Mouse (Mus musculus) limb, embryonic 14.5 days (tissue): ENCODE results near the gene Snapc5. TPM values are rescaled to one million over a fixed set of nuclear protein-coding genes. Genes with fewer than 3 reads are reported as not detected.
"Not testable (repeated sequence)": the region's sequence is repeated elsewhere in the genome, so short reads cannot be mapped to it uniquely, and the experiment has no call there.

Experiments used
- ATAC-seq: fragments of 200-750 bp; cut with Nextera tagmentation; 2 replicates; pipeline ENCODE4 v1.8.0; 2017; ENCODE audit warnings: low read depth, moderate number of reproducible peaks, moderate TSS enrichment; ENCODE audit not compliant: low FRiP score
- DNase-seq: peaks from one replicate; pipeline ENCODE4 v3.0.0-alpha.2; 2015; ENCODE audit warnings: low spot score
- H3K27ac ChIP-seq: fragments of 300-500 bp; sonication (generic); replicated peaks from 2 replicates; pipeline ENCODE4 v1.5.1; 2014; ENCODE audit warnings: low read depth, mild to moderate bottlenecking, low read length, moderate library complexity, mixed read lengths
- H3K27me3 ChIP-seq: fragments of 300-500 bp; sonication (generic); 2 replicates; pipeline ENCODE4 v1.6.1; 2014; ENCODE audit warnings: low read length, mixed read lengths; ENCODE audit not compliant: control insufficient read depth, insufficient read depth
- H3K36me3 ChIP-seq: fragments of 300-500 bp; sonication (generic); 2 replicates; pipeline ENCODE4 v1.6.1; 2014; ENCODE audit warnings: mild to moderate bottlenecking, low read length, moderate library complexity, mixed read lengths; ENCODE audit not compliant: control insufficient read depth, insufficient read depth
- H3K4me1 ChIP-seq: fragments of 300-500 bp; sonication (generic); 2 replicates; pipeline ENCODE4 v1.6.1; 2014; ENCODE audit warnings: antibody characterized with exemption, low read length, mixed read lengths; ENCODE audit not compliant: control insufficient read depth, insufficient read depth
- H3K4me2 ChIP-seq: fragments of 300-500 bp; sonication (generic); replicated peaks from 2 replicates; pipeline ENCODE4 v1.6.1; 2014; ENCODE audit warnings: low read depth, mild to moderate bottlenecking, low read length, moderate library complexity; ENCODE audit not compliant: severe bottlenecking
- H3K4me3 ChIP-seq: fragments of 300-500 bp; sonication (generic); replicated peaks from 2 replicates; pipeline ENCODE4 v1.5.1; 2014; ENCODE audit warnings: low read length
- H3K9ac ChIP-seq: fragments of 300-500 bp; sonication (generic); 2 replicates; pipeline ENCODE4 v1.6.1; 2014; ENCODE audit warnings: mild to moderate bottlenecking, low read depth, low read length, moderate library complexity; ENCODE audit not compliant: severe bottlenecking
- H3K9me3 ChIP-seq: fragments of 300-500 bp; sonication (generic); 2 replicates; pipeline ENCODE4 v1.6.1; 2016; ENCODE audit warnings: low read length; ENCODE audit not compliant: control insufficient read depth
- POLR2A ChIP-seq: fragments of 200-500 bp; IDR thresholded peaks from 2 replicates; pipeline ENCODE4 v1.8.0; 2012; ENCODE audit warnings: inconsistent platforms, mild to moderate bottlenecking, moderate library complexity, borderline replicate concordance; ENCODE audit not compliant: insufficient read depth, insufficient read length; ENCODE audit errors: extremely low read depth
- WGBS: fragments of 180-500 bp; shearing (Covaris S2); extraction: QIAGEN DNeasy Blood & Tissue Kit; methylation state at CpG from one replicate; pipeline ENCODE4 v1.1.7; 2014; 5-methylcytosine and 5-hydroxymethylcytosine counted together
- polyA plus RNA-seq, 2 experiments: library from polyadenylated mRNA; depleted of rRNA in 1 of 2; stranded (reverse) in 1 of 2; unstranded in 1 of 2; fragments of >200 nt; fragmentation: Nextera tagmentation in 1 of 2; extraction: Ambion mirVana in 1 of 2; gene quantifications; 2 replicates each; pipeline versions ENCODE4 v1.2.1 to v1.2.3; 2012 to 2014

Gene Snapc5
- polyA plus RNA-seq, 2 experiments, result 16.8 to 19.1 TPM

DNA sequence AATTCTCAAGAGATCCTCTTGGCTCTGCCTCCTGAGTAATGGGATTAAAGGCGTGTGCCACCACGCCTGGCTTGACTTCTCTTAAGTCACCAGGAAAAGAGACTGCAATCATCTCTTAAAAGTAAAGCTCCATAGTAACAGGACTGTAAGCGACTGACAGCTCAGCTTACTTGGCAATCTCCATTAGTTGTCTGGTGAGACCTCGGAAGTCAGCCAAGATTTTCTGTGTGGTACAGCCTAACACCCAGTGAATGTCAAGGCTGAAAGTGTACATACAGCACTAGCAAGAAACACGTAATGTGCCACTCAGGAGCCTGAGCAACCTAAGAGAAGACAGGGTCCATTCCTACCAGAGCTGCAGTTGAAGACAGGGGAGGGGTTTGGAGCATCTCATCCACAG, 18.6 kb upstream of the Snapc5 start:
- DNase-seq (no peak), ATAC-seq (no peak)
- H3K27ac ChIP-seq, result no peak overlapping the region
- WGBS, result 93% methylated on average over 5 of the region's 5 CpGs
- H3K9me3 ChIP-seq, result no peaks in the 10 kb centered on the region
- H3K4me1 ChIP-seq, result no peaks in the 10 kb centered on the region
- no peak overlapping the region for H3K4me2 ChIP-seq
- H3K27me3 ChIP-seq, result no peaks in the 10 kb centered on the region
- H3K9ac ChIP-seq, result no peak overlapping the region
- no peak for TF ChIP-seq POLR2A
- no peak overlapping the region for H3K4me3 ChIP-seq
- peaks cover 64% of the 10 kb centered on the region for H3K36me3 ChIP-seq

DNA sequence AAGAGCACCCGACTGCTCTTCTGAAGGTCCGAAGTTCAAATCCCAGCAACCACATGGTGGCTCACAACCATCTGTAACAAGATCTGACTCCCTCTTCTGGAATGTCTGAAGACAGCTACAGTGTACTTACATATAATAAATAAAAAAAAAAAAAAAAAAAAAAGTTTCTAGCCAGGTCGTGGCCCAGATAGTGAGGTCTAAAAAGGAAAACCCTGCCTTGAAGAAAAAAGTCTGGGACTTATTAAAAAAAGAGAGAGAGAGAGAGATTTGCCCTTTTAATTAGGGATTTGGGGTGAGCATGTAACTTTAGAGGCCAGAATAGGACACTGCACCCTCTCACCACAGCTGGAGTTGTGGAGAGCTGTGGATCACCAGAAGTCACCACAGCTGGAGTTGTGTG, 9.1 kb upstream of the Snapc5 start:
- not testable (repeated sequence) for H3K27me3 ChIP-seq, H3K9me3 ChIP-seq, ATAC-seq, H3K9ac ChIP-seq, H3K36me3 ChIP-seq, H3K4me1 ChIP-seq, DNase-seq, H3K4me3 ChIP-seq, H3K27ac ChIP-seq, H3K4me2 ChIP-seq
- WGBS, result 94% methylated on average over 3 of the region's 3 CpGs

DNA sequence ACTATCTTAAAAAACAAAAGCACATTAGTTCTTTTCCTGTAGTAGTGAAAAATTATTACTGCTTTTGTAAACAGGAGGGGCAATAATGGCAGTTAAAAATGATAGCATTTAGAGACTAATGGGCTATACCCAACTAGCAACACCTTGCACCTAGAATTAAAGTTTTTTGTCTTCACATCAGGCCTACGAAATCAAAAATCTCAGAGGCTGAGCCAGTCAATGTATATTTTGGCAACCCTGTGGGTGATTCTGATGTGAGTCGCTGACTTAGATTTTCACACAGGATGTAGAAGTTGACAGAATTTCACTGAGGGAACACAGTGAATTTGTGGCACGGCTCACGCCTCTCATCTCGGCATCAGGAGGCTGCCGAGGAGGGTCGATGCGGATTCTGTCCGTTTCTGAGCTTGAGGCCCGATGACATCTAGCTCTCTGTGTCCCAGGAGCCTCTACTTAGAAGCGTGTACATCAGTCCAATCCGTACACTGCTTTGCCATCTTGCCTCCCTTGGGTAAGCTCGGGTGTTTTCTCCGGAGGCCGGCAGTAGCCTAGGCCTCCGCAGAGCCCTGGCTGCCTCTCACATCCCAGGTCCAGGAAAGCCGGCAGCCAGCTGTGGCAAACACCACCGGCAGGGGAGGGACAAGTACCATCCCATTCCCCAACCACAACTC, 6.8 kb upstream of the Snapc5 start:
- Histone ChIP-seq H3K27me3 (no peaks in the 10 kb centered on the region), H3K9me3 (no peaks in the 10 kb centered on the region), H3K36me3 (peaks cover 32% of the 10 kb centered on the region), H3K4me2 (peak overlapping the region; percentile 75), H3K27ac (peak overlapping the region; percentile 94), H3K9ac (peak overlapping the region; percentile 92), H3K4me3 (peak overlapping the region; percentile 94), H3K4me1 (peaks cover 10% of the 10 kb centered on the region)
- TF ChIP-seq POLR2A, result no peak
- ATAC-seq (peak; percentile 27; the same call in 1 of the 2 replicates), DNase-seq (no peak)
- WGBS, result 2% methylated on average over 18 of the region's 18 CpGs

DNA sequence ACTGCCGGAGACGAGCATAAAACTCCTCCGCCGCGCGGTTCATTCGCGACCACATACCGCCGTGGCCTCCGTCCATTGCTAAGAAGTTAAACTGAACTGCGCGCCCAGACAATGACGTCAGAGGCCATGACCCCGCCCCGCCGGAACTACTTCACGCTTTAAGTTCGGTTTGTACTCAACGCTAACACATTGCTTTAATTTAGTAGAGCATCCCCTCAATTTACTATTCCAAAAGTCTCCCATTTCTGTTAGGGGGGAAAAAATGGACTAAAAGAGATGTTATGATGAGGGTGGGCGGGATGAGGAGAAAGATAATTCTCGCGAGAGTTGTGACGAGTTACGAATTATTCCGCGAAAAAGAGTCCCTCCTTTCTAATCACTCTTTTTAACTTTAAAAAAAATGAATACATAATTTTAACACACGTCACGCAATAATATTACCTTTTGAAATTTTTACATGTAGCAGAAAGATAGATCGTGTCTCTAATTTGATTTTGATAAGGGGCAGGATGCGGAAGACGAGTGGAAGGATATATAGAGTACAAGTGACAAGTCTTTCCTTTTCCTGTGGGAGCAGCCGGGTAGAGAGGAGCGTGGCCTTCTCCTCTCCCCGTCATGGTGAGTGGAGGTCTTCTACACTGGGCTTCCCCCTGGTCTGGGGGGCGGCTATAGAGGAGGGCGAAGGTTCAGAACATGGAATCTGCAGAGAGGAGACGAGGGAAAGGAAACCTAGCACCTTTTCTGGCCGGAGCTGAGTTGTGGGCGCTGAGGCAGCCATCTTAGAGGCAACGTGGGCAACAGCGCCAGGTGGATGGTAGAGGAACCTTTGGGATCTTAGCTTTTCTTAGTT, 6.0 kb upstream of the Snapc5 start, which contains the start of the genes Zwilch and Rpl4:
Gene Zwilch, minus strand, starts transcription at position 289 of the 850 bp plus-strand sequence.
Gene Rpl4, plus strand, starts transcription at position 560 of the 850 bp plus-strand sequence.
- H3K4me2 ChIP-seq, result peak within 1 kb of the TSS; percentile 75
- DNase-seq (peak; percentile 88), ATAC-seq (peak; percentile 87)
- H3K9ac ChIP-seq, result peak within 1 kb of the TSS; percentile 92
- H3K4me1 ChIP-seq, result peaks cover 10% of the 10 kb centered on the region
- H3K4me3 ChIP-seq, result peak within 1 kb of the TSS; percentile 94
- peak within 1 kb of the TSS; percentile 94 for H3K27ac ChIP-seq
- H3K27me3 ChIP-seq, result no peaks in the 10 kb centered on the region
- under 1% methylated on average over 41 of the region's 42 CpGs for WGBS
- H3K36me3 ChIP-seq, result peaks cover 36% of the 10 kb centered on the region
- peak; percentile 96; the same call in 1 of the 2 replicates for TF ChIP-seq POLR2A
- H3K9me3 ChIP-seq, result no peaks in the 10 kb centered on the region

DNA sequence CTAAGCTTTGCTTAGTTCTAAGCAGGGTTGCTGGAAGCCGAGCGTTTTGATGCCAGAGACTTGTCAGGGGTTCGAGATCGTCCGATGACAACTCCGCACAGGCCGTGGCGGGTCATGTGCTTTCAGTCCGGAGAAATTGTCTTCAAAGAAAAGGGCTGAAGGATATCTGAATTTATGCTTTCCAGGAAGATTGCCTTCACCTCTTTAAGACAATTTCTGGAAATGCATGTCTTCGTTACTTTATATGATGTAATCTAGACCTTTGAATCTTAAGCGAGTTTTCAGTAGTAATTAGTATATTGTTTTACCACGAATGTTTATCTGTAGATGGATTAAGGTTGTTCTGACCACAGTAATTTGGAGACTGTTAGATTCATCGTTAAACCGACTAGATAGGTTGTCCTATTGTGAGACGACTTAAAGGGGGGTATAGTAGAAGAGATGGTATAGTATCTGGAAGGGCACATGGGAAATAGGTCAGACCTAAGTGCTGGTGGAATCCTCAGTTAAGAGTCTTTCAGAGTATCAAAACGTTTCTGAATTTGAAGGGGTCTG, 5.3 kb upstream of the Snapc5 start:
- Histone ChIP-seq H3K4me2 (peak overlapping the region; percentile 75), H3K27me3 (no peaks in the 10 kb centered on the region), H3K4me1 (peaks cover 10% of the 10 kb centered on the region), H3K9me3 (no peaks in the 10 kb centered on the region), H3K9ac (peak overlapping the region; percentile 92), H3K36me3 (peaks cover 43% of the 10 kb centered on the region), H3K4me3 (peak overlapping the region; percentile 94), H3K27ac (peak overlapping the region; percentile 94)
- ATAC-seq, result no peak; the same call in 1 of the 2 replicates
- TF ChIP-seq POLR2A, result no peak
- DNase-seq, result no peak
- under 1% methylated on average over 16 of the region's 16 CpGs for WGBS
